Mouse (Mus musculus) heart, embryonic 15.5 days (tissue): Measurements from ENCODE around the gene Hacd1. TPM values are rescaled to one million over a fixed set of nuclear protein-coding genes. Genes with fewer than 3 reads are reported as not detected.

ENCODE experiments used
- ATAC-seq: fragments of 200-750 bp; cut with Nextera tagmentation; replicated peaks from 2 replicates; pipeline ENCODE4 v1.8.0; 2017; ENCODE audit warnings: low read depth, moderate TSS enrichment; ENCODE audit not compliant: insufficient number of reproducible peaks, insufficient read depth, low FRiP score
- H3K27ac ChIP-seq: fragments of 300-500 bp; sonication (generic); 2 replicates; pipeline ENCODE4 v1.5.1; 2015; ENCODE audit warnings: mild to moderate bottlenecking, inconsistent platforms
- H3K27me3 ChIP-seq: fragments of 300-500 bp; sonication (generic); 2 replicates; pipeline ENCODE4 v1.6.1; 2015; ENCODE audit warnings: inconsistent platforms
- H3K36me3 ChIP-seq: fragments of 300-500 bp; sonication (generic); 2 replicates; pipeline ENCODE4 v1.6.1; 2015; ENCODE audit warnings: mild to moderate bottlenecking, inconsistent platforms
- H3K4me1 ChIP-seq: fragments of 300-500 bp; sonication (generic); replicated peaks from 2 replicates; pipeline ENCODE4 v1.6.1; 2015; ENCODE audit warnings: inconsistent platforms
- H3K4me2 ChIP-seq: fragments of 300-500 bp; sonication (generic); 2 replicates; pipeline ENCODE4 v1.6.1; 2015; ENCODE audit warnings: inconsistent platforms, mild to moderate bottlenecking, moderate library complexity
- H3K4me3 ChIP-seq: fragments of 300-500 bp; sonication (generic); 2 replicates; pipeline ENCODE4 v1.5.1; 2015; ENCODE audit warnings: mild to moderate bottlenecking, inconsistent platforms
- H3K9ac ChIP-seq: fragments of 300-500 bp; sonication (generic); 2 replicates; pipeline ENCODE4 v1.6.1; 2015; ENCODE audit warnings: mild to moderate bottlenecking, inconsistent platforms
- H3K9me3 ChIP-seq: fragments of 300-500 bp; sonication (generic); replicated peaks from 2 replicates; pipeline ENCODE4 v1.6.1; 2016; ENCODE audit warnings: inconsistent platforms
- WGBS: fragments of 180-500 bp; shearing (Covaris S2); methylation state at CpG from one replicate; pipeline ENCODE4 v1.1.7; 2015; ENCODE audit warnings: mixed read lengths; 5-methylcytosine and 5-hydroxymethylcytosine counted together
- polyA plus RNA-seq: library from polyadenylated mRNA; unstranded; fragments of >200 nt; fragmentation: Nextera tagmentation; extraction: Ambion mirVana; gene quantifications from 2 replicates; pipeline ENCODE4 v1.2.1, GENCODE M21; 2015

Hacd1 gene
- polyA plus RNA-seq, 1 experiment from 2014 or later, result 228 TPM

- H3K4me1 ChIP-seq, result no peaks in the 10 kb centered on the region
- no peak for ATAC-seq
Observed at GRCm38 (mm10) chr2:13808593-13808992, 247.3 kb downstream of the Hacd1 start.

GRCm38 (mm10) chr2:13808008-13808407, 247.9 kb downstream of the Hacd1 start:
- Histone ChIP-seq H3K4me1 (no peaks in the 10 kb centered on the region), H3K36me3 (no peaks in the 10 kb centered on the region), H3K4me2 (no peak overlapping the region), H3K27ac (no peak overlapping the region), H3K27me3 (no peaks in the 10 kb centered on the region), H3K9me3 (no peaks in the 10 kb centered on the region), H3K4me3 (no peak overlapping the region), H3K9ac (no peak overlapping the region)
- WGBS, result 56% methylated on average over 4 of the region's 4 CpGs
- no peak for ATAC-seq

More at GRCm38 (mm10) chr2:13808593-13808992, 247.3 kb downstream of the Hacd1 start:
- Histone ChIP-seq H3K9ac (no peak overlapping the region), H3K27ac (no peak overlapping the region), H3K27me3 (no peaks in the 10 kb centered on the region), H3K4me2 (no peak overlapping the region), H3K4me3 (no peak overlapping the region), H3K9me3 (no peaks in the 10 kb centered on the region), H3K36me3 (no peaks in the 10 kb centered on the region)
- WGBS, result 61% methylated on average over 5 of the region's 5 CpGs

GRCm38 (mm10) chr2:13806120-13806519, 249.8 kb downstream of the Hacd1 start:
- 90% methylated on average over 3 of the region's 3 CpGs for WGBS

GRCm38 (mm10) chr2:13800639-13801038, 255.3 kb downstream of the Hacd1 start:
- ATAC-seq, result no peak
- no peaks in the 10 kb centered on the region for H3K9me3 ChIP-seq
- no peak overlapping the region for H3K9ac ChIP-seq
- H3K36me3 ChIP-seq, result no peaks in the 10 kb centered on the region
- no peaks in the 10 kb centered on the region for H3K4me1 ChIP-seq
- 72% methylated on average over 2 of the region's 2 CpGs for WGBS
- H3K27ac ChIP-seq, result no peak overlapping the region
- H3K4me2 ChIP-seq, result no peak overlapping the region
- H3K27me3 ChIP-seq, result no peaks in the 10 kb centered on the region
- H3K4me3 ChIP-seq, result no peak overlapping the region

More at GRCm38 (mm10) chr2:13806120-13806519, 249.8 kb downstream of the Hacd1 start:
- no peak overlapping the region for H3K27ac ChIP-seq
- no peak overlapping the region for H3K4me3 ChIP-seq
- no peak for ATAC-seq
- H3K36me3 ChIP-seq, result no peaks in the 10 kb centered on the region
- no peak overlapping the region for H3K9ac ChIP-seq
- no peaks in the 10 kb centered on the region for H3K4me1 ChIP-seq
- no peaks in the 10 kb centered on the region for H3K27me3 ChIP-seq
- H3K4me2 ChIP-seq, result no peak overlapping the region
- H3K9me3 ChIP-seq, result no peaks in the 10 kb centered on the region

Other genes starting within 250 kb of the Hacd1 start
- gene Stam, start 18.0 kb upstream of the Hacd1 start, polyA plus RNA-seq, result 50.0 and 62.5 TPM in 2 replicates
- gene Tmem236, start 118.4 kb upstream of the Hacd1 start, polyA plus RNA-seq, result 0.06 and 0.10 TPM in 2 replicates
- gene Mrc1, start 173.3 kb upstream of the Hacd1 start, polyA plus RNA-seq, result 3.8 and 4.6 TPM in 2 replicates